In genomic region chr11:95704032-95704969, GRCm38 (mm10) we compare ENCODE assay signal across 16 mouse cellular contexts.
"Had no signal": no experiment of that assay in that cellular context is flagged by ENCODE, and none has a peak within 500 bp of the region (broad histone marks: within the 10 kb centered on the region; RNA-seq: fewer than 3 reads in every experiment).

No protein-coding gene starts in this region.

- H3K27ac ChIP-seq: layer of hippocampus, adult 2 months; liver, embryonic 15.5 days; neural tube, embryonic 12.5 days had no signal

- H3K4me3 ChIP-seq: kidney, embryonic 15.5 days; layer of hippocampus, adult 2 months; liver, embryonic 15.5 days; neural tube, embryonic 12.5 days; stomach, embryonic 15.5 days had no signal

- ATAC-seq: lung, postnatal 0 days had no signal

- H3K27me3 ChIP-seq: kidney, embryonic 15.5 days; liver, embryonic 15.5 days; neural tube, embryonic 12.5 days; stomach, embryonic 15.5 days had no signal

- H3K9me3 ChIP-seq: kidney, embryonic 15.5 days; liver, embryonic 15.5 days; neural tube, embryonic 12.5 days; stomach, embryonic 15.5 days had no signal

- H3K9ac ChIP-seq: kidney, embryonic 15.5 days; liver, embryonic 15.5 days; neural tube, embryonic 12.5 days; stomach, embryonic 15.5 days had no signal

- DNase-seq: kidney, adult 18-20 months; kidney, postnatal 25 days; left cerebral cortex, postnatal 4 days; lung, adult 2 months; lung, postnatal 4 days; midbrain, embryonic 14.5 days; right cerebral cortex, postnatal 14 days; thymus, adult 2 months; thymus, postnatal 25 days had no signal

- H3K4me1 ChIP-seq: neural tube, embryonic 12.5 days; stomach, embryonic 15.5 days had no signal

- H3K36me3 ChIP-seq: kidney, embryonic 15.5 days; liver, embryonic 15.5 days; neural tube, embryonic 12.5 days; stomach, embryonic 15.5 days had no signal

- H3K4me2 ChIP-seq: kidney, embryonic 15.5 days; liver, embryonic 11.5 days; liver, embryonic 15.5 days; neural tube, embryonic 12.5 days; stomach, embryonic 15.5 days had no signal
